Mouse (Mus musculus): ENCODE measurements around the gene Il22. TPM values are rescaled to one million over a fixed set of nuclear protein-coding genes. Genes with fewer than 3 reads are reported as not detected.
"Not testable (repeated sequence)": the region's sequence is repeated elsewhere in the genome, so short reads cannot be mapped to it uniquely, and the experiment has no call there.

Il22 gene
- total RNA-seq (2021): not detected
- long read RNA-seq, experiment 1: 0 reads
- long read RNA-seq, experiment 2: 0 reads

DNA sequence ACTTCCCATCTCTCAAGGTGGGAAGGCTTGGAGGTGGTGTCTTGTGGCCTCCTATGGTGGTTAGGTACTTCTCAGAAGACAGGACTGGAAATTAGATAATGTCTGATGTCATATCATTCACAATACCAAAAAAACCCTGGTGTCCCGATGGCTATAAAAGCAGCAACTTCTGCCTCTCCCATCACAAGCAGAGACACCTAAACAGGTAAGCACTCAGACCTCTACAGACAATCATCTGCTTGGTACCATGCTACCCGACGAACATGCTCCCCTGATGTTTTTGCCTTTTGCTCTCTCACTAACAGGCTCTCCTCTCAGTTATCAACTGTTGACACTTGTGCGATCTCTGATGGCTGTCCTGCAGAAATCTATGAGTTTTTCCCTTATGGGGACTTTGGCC is at the start of gene Il22:
Gene Il22, plus strand, starts transcription at position 301 of the 400 bp plus-strand sequence.
- intact Hi-C loops (cut with DNase I): no loop called here
- no peak for DNase-seq

DNA sequence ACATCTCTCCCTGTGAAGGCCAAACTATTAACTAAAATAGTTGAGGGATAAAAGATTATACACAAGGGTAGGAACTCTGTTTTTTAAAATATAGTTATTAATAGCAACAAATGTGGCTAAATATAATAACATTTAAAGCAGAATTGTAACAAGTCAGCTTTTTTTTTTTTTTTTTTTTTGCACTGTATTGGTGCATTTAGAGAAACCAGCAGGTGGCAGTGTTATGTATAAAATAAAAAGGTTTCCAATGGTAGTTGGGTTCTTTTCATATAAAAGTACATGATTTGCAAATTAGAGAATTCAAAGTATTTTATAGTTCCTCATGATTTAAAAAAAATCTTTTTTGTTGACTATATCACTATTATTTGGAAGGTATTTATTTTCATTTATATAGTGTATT is 48.8 kb upstream of the Il22 start:
- DNase-seq: no peak
- intact Hi-C loops (cut with DNase I): no loop called here

DNA sequence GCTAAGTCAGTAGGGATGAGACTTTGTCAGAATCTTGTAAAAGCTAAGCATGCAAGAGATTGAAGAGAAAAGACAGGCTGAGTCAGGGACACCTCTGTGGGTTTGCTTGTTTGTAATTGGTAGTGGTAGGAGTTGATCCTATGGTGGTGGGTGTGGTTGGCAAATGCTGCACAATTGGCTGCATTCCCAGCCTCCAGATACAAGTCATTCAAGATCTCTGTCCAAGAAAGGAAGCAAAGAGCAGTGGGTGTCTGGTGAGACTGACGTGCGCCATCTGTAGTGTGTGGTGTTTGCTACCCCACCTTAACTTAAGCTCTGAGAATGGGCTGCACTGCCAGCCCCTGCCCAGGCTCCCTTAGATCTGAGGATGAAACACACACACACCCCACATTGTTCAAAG is 43.6 kb upstream of the Il22 start:
- DNase-seq: no peak
- intact Hi-C loops (cut with DNase I): no loop called here

DNA sequence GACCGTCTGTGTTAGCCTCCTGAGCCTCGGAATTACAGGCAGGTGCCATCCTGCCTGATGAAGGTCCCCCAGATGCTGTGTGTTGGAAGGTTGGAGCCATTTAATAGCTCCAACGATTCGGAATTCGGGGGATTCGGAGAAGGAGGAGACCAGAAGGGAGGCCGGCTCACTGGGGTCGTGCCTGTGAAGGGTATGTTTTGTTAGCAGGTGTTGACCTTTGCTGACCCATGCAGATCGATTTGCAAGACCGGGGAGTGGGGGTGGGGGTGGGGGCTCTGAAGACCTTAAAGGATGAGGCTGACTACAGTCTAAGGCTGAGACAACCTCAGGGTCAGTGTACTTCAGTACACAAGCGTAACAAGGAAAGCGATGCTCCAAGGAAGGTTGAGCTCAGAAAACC is 35.5 kb upstream of the Il22 start:
- DNase-seq: no peak
- intact Hi-C loops (cut with DNase I): no loop called here

DNA sequence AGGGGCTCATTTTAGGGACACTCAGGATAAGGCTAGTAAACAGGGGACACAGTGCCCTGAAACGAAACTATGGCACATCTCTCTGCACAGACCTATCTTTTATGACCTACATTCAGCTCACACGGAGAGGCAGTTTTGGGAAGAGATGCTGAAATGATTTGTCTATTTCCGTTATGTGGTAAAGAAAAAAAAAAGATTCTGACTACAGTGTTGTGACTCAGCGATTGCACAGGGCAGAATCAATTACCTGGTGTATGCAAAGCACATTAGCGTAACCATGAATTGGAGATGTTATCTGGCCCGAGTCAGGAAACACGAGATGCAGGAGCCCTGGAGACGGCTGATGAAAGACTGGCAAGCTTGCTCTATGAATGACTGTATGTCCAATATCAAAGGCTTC is 32.3 kb upstream of the Il22 start:
- intact Hi-C loops (cut with DNase I): no loop called here
- no peak for DNase-seq

DNA sequence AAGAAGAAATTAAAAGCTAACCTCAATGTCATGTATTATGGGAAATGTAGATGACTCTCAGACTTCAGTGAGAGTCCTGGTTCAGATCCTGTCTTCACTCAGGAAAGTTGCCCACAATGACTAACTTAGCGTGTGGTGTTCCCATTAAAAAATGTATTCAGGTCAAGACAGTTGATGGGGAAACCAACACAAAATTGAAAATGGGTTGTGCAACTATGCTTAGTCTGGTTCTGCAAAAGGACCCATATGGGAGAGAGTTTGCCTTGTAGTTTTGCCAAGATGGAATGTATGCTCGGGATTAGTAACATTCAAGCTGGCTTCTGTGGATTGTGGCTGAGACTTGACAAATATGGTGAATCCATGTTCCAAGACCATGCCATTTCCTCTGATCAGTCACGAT is 31.9 kb upstream of the Il22 start:
- DNase-seq: no peak
- intact Hi-C loops (cut with DNase I): no loop called here

DNA sequence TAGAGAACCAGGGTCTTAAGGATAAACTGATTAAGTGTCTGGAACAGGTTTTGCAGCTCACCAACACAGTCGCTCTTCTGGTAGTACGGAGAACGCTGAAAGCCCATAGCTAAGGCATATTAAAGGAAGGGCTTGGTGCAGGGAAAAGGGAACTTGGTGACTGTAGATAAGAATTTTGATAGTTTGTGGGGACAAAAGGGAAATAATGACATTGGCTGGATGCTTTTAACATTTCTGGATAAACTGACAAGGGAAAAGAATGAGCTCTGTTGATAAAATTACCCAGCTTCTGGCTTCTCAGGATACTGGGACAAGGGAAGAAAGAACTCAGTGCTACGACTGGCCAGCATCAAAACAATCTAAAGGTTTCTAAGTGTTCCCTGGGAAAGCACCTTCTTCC is 29.2 kb upstream of the Il22 start:
- intact Hi-C loops (cut with DNase I); DNase-seq: not testable (repeated sequence)

DNA sequence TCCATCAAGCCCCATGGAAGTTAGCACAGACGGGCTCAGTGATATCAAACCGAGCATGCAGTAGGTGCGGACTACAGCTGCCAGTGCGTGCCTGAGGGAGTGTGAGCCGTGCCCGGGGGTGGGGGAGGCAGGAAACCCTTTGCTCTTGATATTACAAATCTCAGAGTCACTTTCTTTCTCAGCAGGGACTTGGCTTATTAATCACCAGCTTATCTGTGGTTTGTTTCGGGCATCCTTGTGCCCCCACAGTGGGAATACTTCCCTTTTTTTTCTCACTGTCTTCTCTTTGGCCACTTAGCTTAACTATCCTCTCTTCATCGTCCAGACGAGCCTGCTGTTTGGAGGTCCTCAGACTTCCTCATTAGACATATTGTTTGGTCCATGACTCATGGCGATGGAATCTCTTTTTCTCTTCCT is 26.0 kb upstream of the Il22 start:
- no peak for DNase-seq
- intact Hi-C loops (cut with DNase I): no loop called here

DNA sequence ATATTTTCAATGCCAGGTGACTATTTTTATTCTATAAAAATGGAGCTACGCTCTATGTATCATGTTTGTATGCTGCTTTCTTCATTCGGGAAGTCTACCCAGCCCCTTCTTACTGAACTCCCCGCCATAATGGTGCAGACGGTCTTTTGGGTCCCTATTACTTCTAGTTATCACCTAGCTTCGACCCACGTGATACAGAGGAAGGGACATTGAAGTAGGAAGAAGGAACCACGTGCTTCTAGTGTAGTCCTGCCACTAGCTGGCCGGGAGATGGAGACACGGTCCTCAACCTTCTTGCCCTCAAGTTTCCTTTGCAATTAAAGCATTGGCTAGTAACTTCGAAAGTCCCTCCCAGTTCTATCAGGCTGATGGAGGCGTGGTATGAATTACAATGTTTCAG is 25.5 kb upstream of the Il22 start:
- no peak for DNase-seq
- intact Hi-C loops (cut with DNase I): no loop called here

DNA sequence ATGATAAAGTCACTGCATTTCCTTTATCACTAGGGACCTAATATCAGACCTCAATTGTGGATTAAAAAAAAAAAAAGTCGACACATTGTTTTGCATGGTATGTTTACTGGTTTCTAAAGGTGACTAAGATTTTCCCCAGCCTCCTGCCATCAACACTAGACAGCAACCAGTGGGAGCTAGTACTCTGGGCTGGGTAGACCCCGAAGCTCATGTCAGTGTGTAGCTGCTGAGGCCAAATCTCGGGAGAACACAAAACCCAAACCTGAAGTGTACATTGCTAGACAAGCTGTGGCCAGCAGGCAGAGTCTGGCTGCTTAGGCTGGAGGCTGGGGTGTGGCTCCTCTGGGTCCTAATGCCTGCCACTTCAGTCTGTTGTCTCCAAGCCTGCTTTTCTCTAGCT is 9.6 kb upstream of the Il22 start:
- intact Hi-C loops (cut with DNase I); DNase-seq: not testable (repeated sequence)

DNA sequence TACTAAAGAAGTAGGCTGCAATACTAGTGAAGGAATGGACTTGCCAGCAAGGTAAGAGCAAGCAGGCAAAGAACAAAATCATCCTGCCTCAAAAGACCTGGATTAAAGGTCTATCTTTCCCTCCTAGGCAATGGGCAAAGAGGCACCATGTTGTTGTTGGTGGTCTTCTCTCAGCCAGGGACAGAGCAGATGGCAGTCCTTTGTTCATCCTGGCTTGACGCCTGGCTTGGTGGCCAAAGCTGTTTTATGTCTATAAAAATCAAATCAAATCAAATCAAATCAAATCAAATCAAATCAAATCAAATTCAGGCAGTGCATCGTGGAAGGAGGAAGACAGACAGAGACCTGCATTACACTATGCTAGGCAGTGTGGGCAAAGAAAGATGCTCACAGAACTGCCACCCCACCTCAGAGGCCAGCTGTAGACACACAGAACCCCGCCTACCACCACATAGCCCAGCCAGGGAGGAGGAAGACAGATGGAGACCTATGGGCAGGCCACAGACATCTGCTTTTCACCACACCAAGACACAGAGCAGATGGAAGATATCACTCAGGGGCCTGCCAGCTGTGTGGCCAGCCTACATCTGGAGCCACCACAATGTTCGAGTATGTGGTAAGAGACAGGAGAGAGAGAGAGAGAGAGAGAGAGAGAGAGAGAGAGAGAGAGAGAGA is 11.1 kb downstream of the Il22 start:
- DNase-seq; intact Hi-C loops (cut with DNase I): not testable (repeated sequence)

DNA sequence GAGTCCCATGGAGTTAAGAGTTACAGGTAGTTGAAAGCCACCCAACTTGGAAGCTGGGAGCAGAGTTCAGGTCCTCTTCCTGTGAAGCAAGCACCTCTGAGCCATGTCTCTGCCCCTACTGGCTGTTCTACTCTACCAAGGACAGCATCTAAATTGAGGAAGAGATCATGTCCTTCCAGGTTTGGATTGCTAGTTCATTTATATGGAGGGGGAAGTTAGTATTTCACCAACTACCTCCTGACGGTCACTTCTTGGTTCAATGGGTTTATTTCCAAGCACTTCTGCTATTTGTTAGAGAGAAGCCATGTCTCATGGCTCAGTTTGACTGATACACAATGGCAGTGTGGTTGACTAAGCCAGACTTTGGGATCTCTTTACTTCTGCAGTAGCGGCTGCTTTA is 22.9 kb downstream of the Il22 start:
- DNase-seq; intact Hi-C loops (cut with DNase I): not testable (repeated sequence)

DNA sequence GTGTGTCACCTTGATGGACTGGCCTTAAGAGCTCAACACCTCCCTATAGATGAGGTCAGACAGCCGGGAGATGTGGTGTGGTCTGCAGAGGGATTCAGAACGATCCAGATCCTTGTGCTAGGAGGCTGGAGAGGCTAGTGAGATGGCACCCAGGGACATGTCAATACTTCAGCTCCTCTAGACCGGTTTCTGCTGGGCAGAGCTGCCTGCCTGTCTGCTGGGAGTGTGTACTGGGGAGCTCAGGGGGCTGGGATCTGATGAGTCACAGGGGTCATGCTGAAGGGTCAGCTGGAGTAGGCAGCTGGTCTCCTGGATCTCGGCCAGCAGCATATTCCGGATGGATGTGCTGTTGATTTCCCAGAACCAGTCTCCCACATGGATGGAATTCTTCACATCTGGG is 27.9 kb downstream of the Il22 start:
- DNase-seq; intact Hi-C loops (cut with DNase I): not testable (repeated sequence)

DNA sequence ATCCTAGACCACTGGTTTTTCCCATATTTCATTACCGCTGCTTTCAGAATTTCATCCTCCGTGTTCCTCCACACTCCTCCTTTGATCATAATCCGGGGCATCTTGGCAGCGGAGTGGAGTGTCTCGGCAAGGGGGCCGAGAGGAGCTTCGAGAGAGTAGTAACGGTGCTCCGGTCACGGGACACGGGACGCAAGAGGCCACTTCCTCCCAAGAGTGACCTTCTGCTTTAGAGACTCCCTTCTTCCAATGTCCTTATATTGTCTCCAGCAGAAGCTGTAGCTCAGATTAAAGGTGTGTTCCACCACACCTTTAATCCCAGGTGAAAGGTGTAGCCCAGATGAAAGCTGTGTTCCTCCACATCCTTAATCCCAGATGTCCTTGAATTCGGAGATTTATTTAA is 35.9 kb downstream of the Il22 start, which contains the start of gene Gm32717:
Gene Gm32717, minus strand, starts transcription at position 101 of the 400 bp plus-strand sequence.
- intact Hi-C loops (cut with DNase I); DNase-seq: not testable (repeated sequence)

DNA sequence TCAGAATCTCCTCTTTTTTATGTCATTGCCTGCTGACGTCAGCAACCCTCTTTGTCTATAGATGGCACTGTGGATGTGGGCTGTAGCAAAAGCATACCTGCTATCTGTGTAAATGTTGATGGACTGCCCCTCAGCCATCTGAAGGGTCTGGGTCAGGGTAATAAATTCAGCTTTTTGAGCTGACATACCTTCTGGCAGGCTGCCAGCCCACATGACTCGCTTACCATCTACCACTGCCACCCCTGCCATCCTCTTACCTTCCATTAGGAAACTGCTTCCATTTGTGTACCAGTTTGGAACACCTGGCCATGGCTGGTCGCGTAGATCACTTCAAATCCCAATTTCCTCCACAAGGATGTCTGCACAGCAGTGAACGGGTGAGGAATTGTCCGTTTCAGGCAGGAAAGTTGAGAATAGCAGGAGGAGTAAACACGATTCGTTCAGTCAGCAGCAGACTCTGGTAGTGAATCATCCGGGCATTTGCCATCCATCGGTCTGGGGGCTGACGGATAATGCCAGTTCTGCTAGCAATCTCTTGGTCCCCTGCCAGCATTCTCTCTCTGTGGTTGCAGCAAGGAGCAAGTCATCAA is 44.4 kb downstream of the Il22 start:
- DNase-seq; intact Hi-C loops (cut with DNase I): not testable (repeated sequence)

DNA sequence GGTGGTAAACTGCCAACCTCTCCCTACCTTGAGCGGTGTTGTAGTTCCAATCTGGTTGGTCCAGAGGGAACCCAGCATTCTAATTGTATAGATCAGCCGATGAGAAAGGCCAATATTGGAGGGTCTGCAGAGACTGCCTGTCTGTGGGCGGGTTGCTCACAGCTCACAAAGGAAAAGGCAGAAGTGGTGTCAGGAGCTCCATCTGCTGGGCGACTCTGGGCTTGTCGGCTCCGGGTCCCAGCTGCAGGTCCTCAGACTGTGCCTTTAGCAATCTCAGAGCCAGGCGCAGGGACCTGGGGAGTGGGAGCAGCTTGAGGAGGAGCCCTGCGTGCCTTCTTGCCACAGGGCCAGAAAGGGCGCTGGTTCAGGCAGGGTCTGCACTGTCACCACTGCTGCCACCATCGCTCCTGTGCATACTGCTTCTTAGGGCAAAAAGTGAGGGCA is 46.1 kb downstream of the Il22 start:
- DNase-seq: peak in 1 of 2 experiments; percentile 9
- intact Hi-C loops (cut with DNase I): no loop called here

DNA sequence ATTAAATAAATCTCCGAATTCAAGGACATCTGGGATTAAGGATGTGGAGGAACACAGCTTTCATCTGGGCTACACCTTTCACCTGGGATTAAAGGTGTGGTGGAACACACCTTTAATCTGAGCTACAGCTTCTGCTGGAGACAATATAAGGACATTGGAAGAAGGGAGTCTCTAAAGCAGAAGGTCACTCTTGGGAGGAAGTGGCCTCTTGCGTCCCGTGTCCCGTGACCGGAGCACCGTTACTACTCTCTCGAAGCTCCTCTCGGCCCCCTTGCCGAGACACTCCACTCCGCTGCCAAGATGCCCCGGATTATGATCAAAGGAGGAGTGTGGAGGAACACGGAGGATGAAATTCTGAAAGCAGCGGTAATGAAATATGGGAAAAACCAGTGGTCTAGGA is 53.6 kb downstream of the Il22 start, which contains the start of gene Gm32802:
Gene Gm32802, plus strand, starts transcription at position 301 of the 400 bp plus-strand sequence.
- intact Hi-C loops (cut with DNase I); DNase-seq: not testable (repeated sequence)

Other genes with a start within 250 kb of the Il22 start
- 1 to 10 TPM; 1.9 to 3.0 TPM for gene Mdm1, start 63.1 kb upstream of the Il22 start, total RNA-seq (2021)
- under 1 TPM; 0.47 to 0.48 TPM for gene Gm32717, start 35.8 kb downstream of the Il22 start, total RNA-seq (2021)
- under 1 TPM; 0.47 to 0.48 TPM for gene Gm32802, start 53.7 kb downstream of the Il22 start, total RNA-seq (2021)
- not detected for gene Iltifb, start 90.1 kb downstream of the Il22 start, total RNA-seq (2021)
- not detected for gene Gm9040, start 122.0 kb downstream of the Il22 start, total RNA-seq (2021)
- not detected for gene Gm9044, start 127.5 kb downstream of the Il22 start, total RNA-seq (2021)
- not detected for gene Gm9045, start 132.9 kb downstream of the Il22 start, total RNA-seq (2021)
- gene Gm9046, start 138.3 kb downstream of the Il22 start, total RNA-seq (2021): not detected
- gene Gm9048, start 143.7 kb downstream of the Il22 start, total RNA-seq (2021): not detected
- gene Gm9049, start 149.2 kb downstream of the Il22 start, total RNA-seq (2021): not detected
- gene Ifng, start 236.1 kb downstream of the Il22 start, total RNA-seq (2021): not detected

All from gastrocnemius, postnatal 36 days (tissue).